Mouse (Mus musculus) layer of hippocampus, postnatal 25 days (tissue): Measurements from ENCODE around the gene Rarg. TPM values are rescaled to one million over a fixed set of nuclear protein-coding genes. Genes with fewer than 3 reads are reported as not detected.

Source experiments
- DNase-seq, 2 experiments: peaks; one replicate each; pipeline ENCODE4 v3.0.0; 2022; ENCODE audit warnings: mixed read lengths in 2 of 2, low spot score in 1 of 2; ENCODE audit errors: extremely low spot score in 1 of 2
- total RNA-seq, 2 experiments: library from RNA; stranded (reverse); gene quantifications; 2 replicates each; pipeline ENCODE4 v1.2.3; 2021

The Rarg gene
- total RNA-seq, 2 experiments from 2014 or later: 13.1 to 13.6 TPM

DNA sequence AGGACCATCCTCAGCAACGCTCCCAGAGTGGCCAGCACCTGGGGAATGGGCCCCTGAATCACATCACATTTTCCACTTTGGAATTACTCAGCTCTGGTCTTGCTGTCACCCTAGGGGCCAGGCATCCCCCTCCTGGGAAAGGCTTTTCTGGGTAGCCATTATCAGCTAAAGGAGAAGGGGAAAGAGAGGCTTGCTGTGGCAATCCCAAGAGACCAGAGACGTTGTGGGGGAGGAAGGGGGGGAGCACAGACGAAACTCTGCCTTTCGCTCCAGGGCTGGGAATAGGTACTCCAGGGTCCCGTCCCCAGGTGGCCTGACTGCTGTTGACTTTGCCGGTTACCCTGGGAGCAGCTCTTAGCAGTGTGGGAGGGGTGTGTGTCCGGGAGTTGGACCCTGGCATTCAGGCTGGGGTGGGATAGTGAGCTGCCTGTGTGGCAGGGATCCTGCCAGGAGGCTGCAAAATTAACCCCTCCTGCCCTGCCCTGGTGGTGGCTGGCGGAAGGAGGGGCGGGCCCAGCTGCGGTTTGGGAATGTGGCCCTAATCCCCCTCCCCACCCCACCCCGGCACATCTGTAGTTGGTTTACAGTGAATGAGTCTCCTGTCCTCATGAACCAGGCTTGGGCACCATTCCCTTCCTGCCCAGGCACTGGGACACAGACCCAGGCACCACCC lies 1.4 kb upstream of the Rarg start:
- no peak for DNase-seq

GRCm38 (mm10) chr15:102258076-102258470 lies 756 bp upstream of the Rarg start:
- DNase-seq: no peak

GRCm38 (mm10) chr15:102256431-102257201 lies 701 bp downstream of the Rarg start:
- no peak for DNase-seq

DNA sequence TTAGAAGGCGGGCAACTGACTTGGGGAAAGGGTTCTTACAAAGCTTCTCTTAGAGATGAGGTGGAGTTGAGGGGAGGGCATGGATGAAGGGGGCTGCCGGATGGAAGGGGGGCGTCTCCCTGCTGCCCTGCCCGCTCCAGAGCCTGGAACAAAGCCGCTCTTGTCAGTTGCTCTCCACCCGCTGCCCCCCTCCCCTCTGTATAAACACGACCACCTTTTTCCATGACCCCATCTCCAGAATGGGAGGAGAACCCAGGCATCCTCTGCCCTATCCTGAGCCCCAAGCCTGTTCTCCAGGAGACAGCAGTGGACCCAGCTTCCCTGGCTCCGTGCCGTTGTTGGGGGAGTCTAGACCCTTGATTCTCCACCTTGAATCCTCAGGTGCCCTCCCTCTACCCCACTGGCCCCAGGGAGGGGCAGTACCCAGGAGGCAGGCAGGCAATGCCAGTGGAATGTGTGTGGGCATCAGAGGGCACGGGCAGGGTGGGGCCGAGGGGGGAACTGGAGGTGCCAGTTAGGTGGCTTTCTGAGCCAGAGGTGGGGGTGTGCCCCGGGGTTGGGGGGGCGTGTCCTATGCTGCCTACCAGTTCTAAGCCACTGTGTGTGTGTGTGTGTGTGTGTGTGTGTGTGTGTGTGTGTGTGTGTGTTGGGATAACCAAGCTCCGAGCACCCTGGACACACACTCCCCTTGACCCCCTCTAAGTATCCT lies 1.6 kb downstream of the Rarg start:
- DNase-seq: no peak

DNA sequence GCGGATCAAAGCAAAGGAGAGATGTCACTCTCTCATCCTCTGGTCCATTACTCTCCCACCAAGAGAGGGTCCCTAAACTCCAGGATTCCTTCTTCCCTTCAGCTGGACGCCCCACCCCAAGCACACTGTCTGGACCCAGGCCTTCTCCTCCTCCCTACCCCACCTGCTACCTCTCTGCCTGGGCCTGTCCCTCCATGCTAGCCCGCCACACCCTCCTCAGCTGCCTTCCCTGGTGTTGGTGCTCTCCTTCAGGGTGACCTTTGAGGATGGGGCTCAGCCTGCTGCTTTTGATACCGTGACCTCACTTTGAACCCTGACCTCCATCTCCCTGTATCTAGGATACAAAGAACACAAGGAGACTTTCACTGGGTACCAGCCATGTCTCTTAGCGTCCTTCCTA lies 6.8 kb downstream of the Rarg start:
- DNase-seq: no peak

DNA sequence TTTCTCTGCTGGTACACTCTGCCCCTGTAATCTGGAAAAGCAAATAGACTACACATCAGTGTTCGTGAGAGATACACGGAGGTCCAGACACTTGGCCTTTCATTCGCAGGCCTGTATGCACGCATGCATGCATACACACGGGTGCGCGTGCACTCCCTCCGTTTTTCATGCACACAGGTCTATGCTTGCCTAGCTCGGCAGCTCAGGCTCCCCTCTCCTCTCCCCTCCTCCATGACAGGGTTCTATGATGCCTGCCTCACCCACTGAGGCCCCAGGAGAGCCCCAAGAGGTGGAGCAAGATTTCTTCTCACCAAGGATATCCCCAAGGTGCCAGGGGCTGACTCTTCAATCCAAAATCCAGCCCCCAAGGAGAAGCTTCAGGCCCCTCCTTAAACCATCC lies 7.3 kb downstream of the Rarg start:
- DNase-seq: no peak

- DNase-seq: no peak
Measured at GRCm38 (mm10) chr15:102249251-102249691, 8.0 kb downstream of the Rarg start.

GRCm38 (mm10) chr15:102248812-102249191 lies 8.5 kb downstream of the Rarg start:
- no peak for DNase-seq

GRCm38 (mm10) chr15:102248131-102248811 lies 9.0 kb downstream of the Rarg start:
- DNase-seq: no peak

- DNase-seq: peak; percentile 33 to 44
Measured at GRCm38 (mm10) chr15:102247252-102248130, 9.8 kb downstream of the Rarg start.

GRCm38 (mm10) chr15:102246866-102247251 lies 10.5 kb downstream of the Rarg start:
- DNase-seq: peak; percentile 70 to 77

DNA sequence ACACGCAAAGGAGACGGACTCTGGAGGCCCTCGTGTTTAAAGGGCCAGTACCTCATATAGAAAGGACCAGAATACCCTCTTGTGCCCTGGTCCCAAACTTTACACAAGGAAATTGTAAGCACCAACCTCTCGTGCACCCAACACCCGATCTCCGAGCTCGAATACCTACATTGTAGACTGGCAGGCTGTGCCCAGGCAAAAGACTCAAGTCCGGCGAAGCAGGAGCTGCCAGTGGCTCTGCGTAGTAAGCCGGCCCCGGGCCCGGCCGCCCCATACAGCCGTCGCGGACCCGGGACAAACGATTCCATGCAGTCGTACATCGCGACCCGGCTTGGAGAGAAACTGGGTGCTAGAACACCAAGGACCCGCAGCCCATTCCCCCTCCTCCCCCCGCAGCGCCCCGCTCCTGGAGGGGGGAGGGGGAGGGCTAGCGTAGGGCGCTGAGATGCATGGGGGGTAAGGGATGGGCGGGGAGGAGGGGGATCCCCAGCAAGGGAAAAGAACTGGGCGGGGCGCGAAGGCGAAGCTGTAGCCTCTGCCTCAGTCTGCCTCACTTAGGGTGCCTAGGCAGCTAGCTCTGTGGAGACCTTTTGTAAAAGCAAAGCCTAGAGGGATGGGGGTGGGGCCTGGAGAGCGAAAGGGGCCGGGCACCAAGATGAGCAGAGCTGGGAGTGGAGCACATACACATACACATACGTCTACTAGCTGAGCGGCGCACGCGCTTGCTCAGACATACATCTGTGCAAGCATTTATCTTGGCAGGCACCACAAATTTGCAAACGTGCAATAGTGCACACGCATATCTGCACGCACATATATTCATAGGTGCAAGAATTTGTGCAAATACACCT lies 11.2 kb downstream of the Rarg start:
- DNase-seq: peak; percentile 50 to 55

DNA sequence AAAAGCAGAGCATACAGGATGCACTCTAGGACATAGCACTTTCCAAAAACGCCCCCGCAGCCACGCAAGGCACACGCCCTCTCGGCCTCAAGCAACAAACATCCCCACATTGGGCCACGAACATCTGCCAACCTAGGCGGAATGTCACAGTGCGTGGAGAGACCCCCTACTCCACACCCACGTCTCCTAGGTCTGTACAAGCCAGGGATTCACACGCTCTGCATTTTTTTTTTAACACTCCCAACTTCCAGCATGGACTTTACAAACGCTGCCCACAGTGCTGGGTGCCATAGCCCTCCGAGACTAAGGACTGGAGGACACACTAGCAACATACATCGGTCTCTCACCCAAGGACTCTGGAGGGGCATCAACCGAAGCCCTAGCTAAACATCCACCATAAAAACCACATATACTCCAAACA lies 11.8 kb downstream of the Rarg start:
- no peak for DNase-seq

DNA sequence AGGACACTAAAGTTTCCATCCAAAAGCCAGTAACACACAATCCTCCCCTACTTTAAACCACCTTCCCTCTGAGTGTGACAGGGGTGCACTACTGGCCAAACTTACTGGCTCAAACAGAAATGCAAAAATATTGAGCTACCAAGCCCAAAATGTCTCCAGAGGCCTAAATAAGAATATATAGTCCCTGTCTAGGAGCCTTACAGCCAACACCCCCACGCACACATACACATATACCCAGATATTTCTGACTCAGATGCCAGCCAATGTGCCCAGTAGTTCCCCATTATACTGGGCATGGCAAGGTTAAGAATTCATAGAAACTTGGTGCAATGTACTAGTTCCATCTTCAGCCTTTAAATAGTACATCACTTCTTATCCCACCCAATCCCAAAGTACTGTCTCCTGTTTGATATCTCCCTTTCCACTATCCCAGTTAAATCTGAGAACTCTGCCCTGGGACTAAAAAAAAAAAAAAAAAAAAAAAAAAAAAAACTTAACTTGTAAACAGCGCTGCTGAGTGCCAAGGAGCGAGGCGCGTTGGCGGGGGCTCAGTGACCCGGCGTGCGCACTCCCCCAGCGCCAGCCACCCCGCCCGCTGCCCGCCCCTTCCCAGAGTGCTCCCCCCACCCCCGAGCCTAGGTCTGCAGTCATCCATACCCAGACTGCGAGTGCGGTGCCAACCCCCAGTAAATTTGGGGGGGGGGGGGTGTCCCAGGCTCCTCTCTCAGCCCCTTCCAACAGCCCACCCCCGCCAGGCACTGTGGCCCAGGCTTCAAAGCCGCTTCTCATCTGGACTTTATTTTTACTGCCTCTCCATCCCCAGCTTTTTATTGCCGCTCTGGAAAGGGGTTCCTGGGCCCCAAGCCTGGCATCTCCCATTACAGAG lies 12.8 kb downstream of the Rarg start:
- no peak for DNase-seq

DNA sequence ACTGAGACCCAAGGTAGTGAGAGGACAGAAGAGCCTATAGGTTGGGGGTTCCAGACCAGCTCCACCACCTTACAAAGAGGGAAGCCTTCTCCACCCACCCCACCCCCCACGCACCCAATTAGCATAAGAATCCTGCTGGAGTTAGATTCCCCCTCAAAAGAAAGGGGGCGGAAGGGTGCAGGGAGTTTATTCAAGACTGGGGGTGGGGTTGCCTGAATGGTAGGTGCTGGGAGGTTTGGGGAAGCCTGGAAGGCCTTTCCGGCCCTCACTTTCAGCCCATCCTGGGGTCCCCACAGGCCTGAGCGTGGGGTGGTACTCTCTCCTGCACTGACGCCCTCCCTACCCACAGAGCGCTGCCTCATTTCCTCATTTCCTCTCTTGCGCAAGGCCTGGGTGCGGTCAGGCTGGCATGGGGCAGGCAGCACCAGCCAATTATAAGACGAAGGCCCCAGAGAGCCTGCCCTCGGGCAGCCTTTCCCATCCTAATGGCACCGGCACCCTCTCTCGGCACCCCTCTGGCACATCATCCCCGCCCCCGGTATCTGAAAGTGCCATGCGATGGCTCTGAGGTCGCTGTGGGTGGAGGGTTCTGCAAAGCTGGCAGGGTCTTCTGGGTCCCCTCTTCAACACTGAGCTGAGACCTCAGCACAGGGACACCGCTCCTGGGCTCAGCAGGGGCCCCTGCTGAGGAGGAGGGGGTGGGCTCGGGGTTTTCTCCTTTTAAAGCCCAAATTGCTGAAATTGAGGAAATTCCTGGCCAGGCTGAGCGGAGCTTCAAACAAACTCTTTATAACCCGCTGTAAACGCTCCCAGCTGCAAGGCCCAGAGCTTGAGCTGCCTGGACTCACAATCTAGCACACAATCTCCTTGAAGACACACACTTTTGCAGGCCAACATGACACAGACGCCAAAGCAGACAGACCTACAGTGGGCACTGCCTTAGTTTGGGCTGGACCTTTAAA lies 13.8 kb downstream of the Rarg start:
- no peak for DNase-seq

DNA sequence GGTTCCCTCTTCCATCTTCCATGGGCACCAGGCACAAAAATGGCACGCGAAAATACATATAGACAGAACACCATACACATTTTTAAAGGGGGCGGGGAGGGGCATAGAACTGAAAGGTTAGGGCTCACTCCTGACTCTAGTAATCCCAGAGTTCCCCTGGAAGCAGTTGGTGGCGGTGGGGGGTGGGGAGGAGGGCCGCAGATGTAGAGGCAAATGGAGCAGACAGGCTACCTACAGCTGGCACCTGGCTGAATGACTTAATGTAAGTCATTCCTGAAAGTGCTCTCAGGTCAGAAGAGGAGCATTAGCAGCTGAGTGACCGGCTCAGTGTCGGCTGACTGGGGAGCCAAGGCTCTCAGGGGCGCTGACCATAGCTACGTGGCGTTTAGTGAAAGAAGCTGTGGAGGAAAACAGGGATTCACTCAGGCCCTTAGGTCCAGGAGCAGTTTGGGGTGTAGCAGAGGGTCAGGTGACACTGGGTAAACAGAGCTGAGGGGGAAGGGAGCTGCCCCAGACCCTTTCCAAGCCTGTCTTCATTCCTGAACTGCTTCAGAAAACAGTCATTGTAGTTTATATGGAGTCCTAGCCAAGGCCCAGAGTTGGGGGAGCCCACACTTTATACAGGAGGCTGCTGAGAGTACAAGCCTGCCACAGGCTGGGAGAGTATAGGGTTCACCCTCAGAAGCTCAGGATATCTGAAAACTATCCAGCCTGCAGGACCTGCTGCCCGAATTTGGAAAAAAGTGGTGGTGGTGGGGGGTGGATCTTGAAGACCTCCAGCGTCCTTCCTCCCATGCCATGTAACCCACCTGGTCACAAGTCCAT lies 14.7 kb downstream of the Rarg start:
- DNase-seq: no peak
